Mouse (Mus musculus): ENCODE measurements around the gene Adam12.

- TF ChIP-seq POLR2A (IDR thresholded peaks at IDR 0.05; ENCODE audit: extremely low read depth, insufficient read depth, low read length) (no peak), CTCF (IDR thresholded peaks at IDR 0.05; ENCODE audit: low read depth, low read length) (no peak)
Measured at GRCm38 (mm10) chr7:134147561-134147960, 84.4 kb downstream of the Adam12 start.
